Mouse (Mus musculus) spleen, adult 2 months (tissue): ENCODE measurements at regions not wholly inside any gene's neighbourhood (a gene's known extent, or its start where the extent isn't known, plus 50 kb on each side); places are given as distances from the start of the nearest gene placed in this dataset.

Source experiments
- DNase-seq, 2 experiments: peaks; one replicate each; pipeline versions ENCODE4 v3.0.0 to v3.0.0-alpha.2; 2012 to 2021; ENCODE audit warnings: low spot score in 2 of 2, low read depth in 1 of 2
- H3K27ac ChIP-seq: fragments of 200-500 bp; 2 replicates; pipeline ENCODE4 v1.5.1; 2012; ENCODE audit warnings: low read length, inconsistent platforms; ENCODE audit not compliant: insufficient read depth
- H3K27me3 ChIP-seq: fragments of 200-500 bp; 2 replicates; pipeline ENCODE4 v1.6.1; 2012; ENCODE audit warnings: mild to moderate bottlenecking, moderate library complexity, low read length, inconsistent platforms; ENCODE audit not compliant: control insufficient read depth, insufficient read depth
- H3K36me3 ChIP-seq: fragments of 200-500 bp; 2 replicates; pipeline ENCODE4 v1.6.1; 2012; ENCODE audit warnings: mild to moderate bottlenecking, low read length, inconsistent platforms; ENCODE audit not compliant: control insufficient read depth, insufficient read depth
- H3K4me1 ChIP-seq: fragments of 200-500 bp; 2 replicates; pipeline ENCODE4 v1.6.1; 2011; ENCODE audit warnings: inconsistent platforms; ENCODE audit not compliant: control insufficient read depth, insufficient read depth, insufficient read length
- H3K4me3 ChIP-seq: fragments of 200-500 bp; 2 replicates; pipeline ENCODE4 v1.5.1; 2011; ENCODE audit warnings: mild to moderate bottlenecking, inconsistent platforms; ENCODE audit not compliant: insufficient read depth, insufficient read length; ENCODE audit errors: extremely low read depth
- CTCF ChIP-seq: fragments of 200-500 bp; IDR thresholded peaks from 2 replicates; pipeline ENCODE4 v1.5.1; 2011; ENCODE audit warnings: mild to moderate bottlenecking, inconsistent platforms; ENCODE audit not compliant: insufficient read depth, insufficient read length, insufficient replicate concordance; ENCODE audit errors: extremely low read depth
- POLR2A ChIP-seq: fragments of 200-500 bp; IDR thresholded peaks from 2 replicates; pipeline ENCODE4 v1.6.1; 2011; ENCODE audit warnings: low read depth, low read length, inconsistent platforms
- whole genome bisulfite sequencing: fragments of 180-500 bp; shearing (Covaris S2); methylation state at CpG from one replicate; pipeline ENCODE4 v1.1.7; 2018; 5-methylcytosine and 5-hydroxymethylcytosine counted together

DNA sequence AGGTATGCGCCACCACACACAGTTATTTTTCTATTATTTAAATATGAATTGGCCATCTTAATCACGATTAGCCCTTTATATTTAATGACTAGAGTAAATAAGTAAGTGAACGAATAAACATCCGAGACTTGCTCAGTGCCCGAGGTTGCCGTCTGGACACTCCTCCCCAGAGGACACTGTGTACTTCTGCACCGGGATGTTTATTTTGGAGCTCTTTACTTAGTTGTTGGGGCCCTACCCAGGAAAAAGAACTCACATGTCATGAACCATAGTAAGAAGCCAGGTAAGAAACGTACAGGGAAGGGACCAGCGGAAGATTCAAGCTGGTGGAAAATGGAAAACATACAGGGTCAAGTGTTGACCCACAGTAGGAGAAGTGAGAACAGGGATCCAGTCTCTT is 89.0 kb downstream of the Akr1d1 start:
- Histone ChIP-seq H3K4me1 (peaks cover 5% of the 10 kb centered on the region; the same call in 1 of the 2 replicates), H3K27me3 (no peaks in the 10 kb centered on the region), H3K4me3 (no peak overlapping the region), H3K27ac (no peak overlapping the region), H3K36me3 (no peaks in the 10 kb centered on the region)
- no peak for DNase-seq
- WGBS = 93% methylated on average over 9 of the region's 9 CpGs
- TF ChIP-seq CTCF (no peak), POLR2A (no peak)

DNA sequence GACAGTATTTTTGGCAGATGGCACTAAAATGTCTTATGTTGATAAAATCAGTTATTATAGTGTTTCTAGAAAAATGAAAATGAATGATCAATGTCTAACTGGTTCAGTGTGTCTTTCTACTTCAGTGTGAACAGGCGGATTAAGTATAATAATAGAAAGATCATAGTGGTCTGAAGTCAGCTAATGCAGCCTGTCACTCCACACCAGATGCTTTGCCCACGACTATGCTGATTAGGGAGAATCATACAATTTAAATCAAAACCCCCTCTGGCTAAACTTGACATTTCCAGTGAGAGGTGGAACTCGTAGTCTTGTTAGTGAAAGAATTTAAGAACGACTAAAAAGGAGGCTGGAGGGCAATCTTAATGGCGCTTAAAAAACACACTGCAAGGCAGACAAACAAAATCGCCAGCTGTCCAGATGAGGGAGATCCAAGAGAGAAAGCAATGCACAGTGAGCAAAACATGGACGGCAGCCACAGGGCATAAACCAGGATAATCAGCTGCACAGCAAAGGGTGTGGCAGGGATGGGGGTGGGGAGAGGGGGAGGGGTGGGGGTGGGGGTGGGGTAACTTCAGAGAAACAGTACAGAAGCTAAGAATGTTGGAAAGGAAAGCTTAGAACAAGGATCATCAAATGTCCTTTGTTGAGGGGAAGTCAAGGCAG is 91.5 kb downstream of the Akr1d1 start:
- no peak for TF ChIP-seq POLR2A
- TF ChIP-seq CTCF = no peak
- H3K4me1 ChIP-seq = peaks cover 5% of the 10 kb centered on the region; the same call in 1 of the 2 replicates
- no peak overlapping the region for H3K4me3 ChIP-seq
- no peaks in the 10 kb centered on the region for H3K27me3 ChIP-seq
- no peak for DNase-seq
- H3K36me3 ChIP-seq = no peaks in the 10 kb centered on the region
- WGBS = 76% methylated on average over 7 of the region's 7 CpGs
- H3K27ac ChIP-seq = no peak overlapping the region

DNA sequence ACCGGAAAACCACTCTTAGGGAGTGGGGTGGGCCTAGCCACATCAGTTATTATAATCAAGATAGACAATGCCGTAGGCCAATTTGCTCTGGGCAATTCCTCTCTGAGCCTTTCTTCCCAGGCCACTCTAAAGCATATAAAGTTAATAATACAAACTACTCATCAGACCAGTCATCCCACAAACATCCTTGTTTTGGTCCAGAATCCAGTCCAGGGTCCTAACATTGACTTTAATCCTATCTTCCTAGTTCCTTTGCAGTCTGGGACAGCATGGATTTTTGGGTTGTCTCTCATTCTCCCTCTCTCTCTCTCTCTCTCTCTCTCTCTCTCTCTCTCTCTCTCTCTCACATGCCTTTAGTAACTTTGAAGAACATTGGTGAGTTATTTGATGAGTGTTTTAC is 92.3 kb downstream of the Akr1d1 start:
- Histone ChIP-seq H3K4me1 (peaks cover 3% of the 10 kb centered on the region; the same call in 1 of the 2 replicates), H3K27ac (no peak overlapping the region), H3K27me3 (no peaks in the 10 kb centered on the region), H3K4me3 (no peak overlapping the region), H3K36me3 (no peaks in the 10 kb centered on the region)
- no peak for DNase-seq
- WGBS = 82% methylated on average over 2 of the region's 2 CpGs
- no peak for TF ChIP-seq POLR2A
- TF ChIP-seq CTCF = no peak

GRCm38 (mm10) chr6:37627206-37627605 is 97.2 kb downstream of the Akr1d1 start:
- Histone ChIP-seq H3K27me3 (no peaks in the 10 kb centered on the region), H3K4me1 (no peaks in the 10 kb centered on the region), H3K36me3 (no peaks in the 10 kb centered on the region), H3K27ac (no peak overlapping the region), H3K4me3 (no peak overlapping the region)
- no peak for DNase-seq
- 41% methylated on average over 5 of the region's 5 CpGs for WGBS
- TF ChIP-seq POLR2A (no peak), CTCF (no peak)

- 42% methylated on average over 1 of the region's 1 CpGs for WGBS
- TF ChIP-seq CTCF (no peak), POLR2A (no peak)
- no peak overlapping the region for H3K4me3 ChIP-seq
- no peak overlapping the region for H3K27ac ChIP-seq
- peak in 1 of 2 experiments; percentile 7 for DNase-seq
- H3K4me1 ChIP-seq = no peaks in the 10 kb centered on the region
- H3K27me3 ChIP-seq = no peaks in the 10 kb centered on the region
- no peaks in the 10 kb centered on the region for H3K36me3 ChIP-seq
Observed at GRCm38 (mm10) chr6:37633948-37634347, 104.0 kb downstream of the Akr1d1 start.

DNA sequence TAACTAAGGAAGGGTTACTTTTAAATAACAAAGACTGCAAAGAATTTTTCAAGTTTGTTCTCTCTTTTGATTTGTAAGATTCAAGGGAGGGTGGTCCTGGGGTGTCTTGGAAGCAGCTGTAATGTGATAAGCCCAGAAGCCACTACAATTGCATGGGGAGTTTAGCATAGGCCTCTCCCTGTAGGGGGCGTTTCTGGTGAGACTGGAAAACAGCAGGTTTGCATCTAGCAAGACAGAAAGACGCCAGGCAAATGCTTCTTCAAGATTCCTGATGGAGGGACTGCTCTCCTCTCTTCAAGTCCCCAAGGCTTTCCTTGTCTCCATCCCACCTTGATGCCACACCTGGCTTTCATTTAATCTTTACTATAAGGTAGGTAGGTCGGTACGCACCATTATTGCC is 112.1 kb downstream of the Akr1d1 start:
- Histone ChIP-seq H3K4me3 (no peak overlapping the region), H3K36me3 (no peaks in the 10 kb centered on the region), H3K27ac (no peak overlapping the region), H3K27me3 (no peaks in the 10 kb centered on the region), H3K4me1 (no peaks in the 10 kb centered on the region)
- TF ChIP-seq CTCF (no peak), POLR2A (no peak)
- DNase-seq = no peak
- WGBS = 71% methylated on average over 4 of the region's 4 CpGs

DNA sequence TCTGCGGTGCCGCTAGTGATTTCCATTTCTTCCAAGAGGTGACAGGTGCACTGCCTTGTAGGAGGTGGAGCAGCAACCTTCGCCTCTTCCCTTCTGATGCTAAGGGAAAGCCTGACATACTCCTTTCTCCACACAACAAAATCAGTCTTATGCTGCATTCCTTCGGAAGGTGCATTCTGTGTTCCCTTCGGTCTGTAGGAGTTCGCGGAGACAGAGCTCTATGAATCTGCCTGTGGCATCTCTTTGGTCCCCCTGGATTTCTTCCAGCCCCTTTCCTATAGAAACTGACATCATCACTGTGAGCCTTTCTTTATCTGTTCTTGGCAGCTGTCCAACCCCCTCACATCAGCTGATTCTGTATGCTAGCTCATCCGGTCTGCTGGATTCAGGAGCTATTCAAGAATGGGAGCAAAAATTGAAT is 112.7 kb downstream of the Akr1d1 start:
- no peak for DNase-seq
- no peaks in the 10 kb centered on the region for H3K36me3 ChIP-seq
- WGBS = 86% methylated on average over 8 of the region's 8 CpGs
- H3K27me3 ChIP-seq = no peaks in the 10 kb centered on the region
- H3K4me1 ChIP-seq = no peaks in the 10 kb centered on the region
- H3K4me3 ChIP-seq = no peak overlapping the region
- TF ChIP-seq POLR2A (no peak), CTCF (no peak)
- no peak overlapping the region for H3K27ac ChIP-seq
